Mouse (Mus musculus): ENCODE data around the gene Frat1.

Frat1 gene

GRCm38 (mm10) chr19:41829381-41830105 lies at the start of gene Frat1:
Gene Frat1, plus strand, starts transcription at chr19:41829970.
- DNase-seq (ENCODE audit: low read depth, low spot score): peak; percentile 85

GRCm38 (mm10) chr19:41786896-41787295 lies 42.9 kb upstream of the Frat1 start:
- DNase-seq (ENCODE audit: low read depth, low spot score): no peak

- DNase-seq (ENCODE audit: low read depth, low spot score): no peak
These were observed 40.4 kb upstream of the Frat1 start for GRCm38 (mm10) chr19:41789110-41789961.

- no peak for DNase-seq (ENCODE audit: low read depth, low spot score)
These were observed 38.4 kb upstream of the Frat1 start for GRCm38 (mm10) chr19:41791384-41791783.

- DNase-seq (ENCODE audit: low read depth, low spot score): no peak
These were observed 36.8 kb upstream of the Frat1 start for GRCm38 (mm10) chr19:41792934-41793486.

DNA sequence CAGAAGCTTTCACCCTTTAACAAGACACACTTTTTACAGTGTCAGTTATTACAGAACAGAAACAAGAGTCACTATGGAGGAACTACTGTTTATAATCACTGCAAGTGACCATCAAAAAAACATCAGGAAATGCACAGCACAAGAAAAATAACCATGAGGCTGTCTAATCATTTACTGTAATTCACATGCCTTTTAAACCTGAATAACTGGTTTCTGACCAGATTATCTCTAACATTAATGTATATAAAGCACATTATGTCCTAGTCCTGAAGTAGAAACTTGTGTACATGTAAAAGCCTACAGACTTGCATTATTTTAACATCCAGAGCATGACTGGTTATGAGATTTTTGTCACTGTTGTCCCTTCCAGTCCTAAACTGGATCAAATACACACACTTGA lies 35.8 kb upstream of the Frat1 start:
- DNase-seq (ENCODE audit: low read depth, low spot score): no peak

DNA sequence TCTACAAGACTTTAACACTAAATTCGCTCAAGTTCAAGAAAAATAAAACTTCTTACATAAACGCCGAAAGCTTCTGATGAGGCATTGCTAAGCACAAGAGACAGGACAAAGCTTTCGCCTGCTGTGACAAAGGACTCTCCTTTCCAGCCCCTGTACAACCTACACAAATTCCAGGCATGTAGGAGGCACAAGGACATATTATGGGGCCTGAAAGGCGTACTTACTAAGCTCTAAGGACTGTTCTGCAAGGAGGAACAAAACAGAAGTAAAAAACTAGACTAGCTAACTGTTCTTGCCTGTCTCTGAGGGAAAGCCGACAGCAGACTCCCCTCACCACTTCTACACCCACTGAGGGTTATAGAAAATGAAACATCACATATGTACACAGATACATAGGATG lies 34.9 kb upstream of the Frat1 start:
- DNase-seq (ENCODE audit: low read depth, low spot score): no peak

DNA sequence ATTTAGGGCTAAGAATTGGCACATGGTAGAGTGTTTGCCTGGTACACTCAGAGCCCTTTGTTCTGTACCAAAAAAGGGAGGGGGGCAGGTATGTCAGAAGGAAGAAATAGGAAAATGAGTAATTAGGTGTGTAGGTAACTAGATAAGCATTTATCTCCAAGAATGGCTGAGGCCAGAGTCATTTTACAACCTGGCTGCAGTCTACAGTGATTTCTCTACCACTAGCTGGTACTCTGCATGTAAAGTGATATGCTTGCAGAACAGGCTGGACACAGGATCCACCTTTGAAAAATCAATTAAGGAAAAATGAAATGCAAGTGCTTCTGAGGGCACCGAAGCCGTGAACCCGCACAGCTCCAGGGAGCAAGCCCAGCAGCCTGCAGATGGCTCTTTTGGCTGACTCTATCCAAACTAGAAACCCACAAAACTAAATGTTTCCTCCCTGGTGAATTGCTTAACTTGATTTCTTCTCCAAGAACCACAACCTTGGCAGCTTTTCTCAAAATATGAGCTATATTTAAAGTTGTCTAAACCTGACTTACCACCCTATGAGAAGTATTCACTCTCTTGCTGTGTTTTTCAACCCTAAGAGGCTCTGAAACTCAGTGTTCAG lies 33.5 kb upstream of the Frat1 start:
- no peak for DNase-seq (ENCODE audit: low read depth, low spot score)

DNA sequence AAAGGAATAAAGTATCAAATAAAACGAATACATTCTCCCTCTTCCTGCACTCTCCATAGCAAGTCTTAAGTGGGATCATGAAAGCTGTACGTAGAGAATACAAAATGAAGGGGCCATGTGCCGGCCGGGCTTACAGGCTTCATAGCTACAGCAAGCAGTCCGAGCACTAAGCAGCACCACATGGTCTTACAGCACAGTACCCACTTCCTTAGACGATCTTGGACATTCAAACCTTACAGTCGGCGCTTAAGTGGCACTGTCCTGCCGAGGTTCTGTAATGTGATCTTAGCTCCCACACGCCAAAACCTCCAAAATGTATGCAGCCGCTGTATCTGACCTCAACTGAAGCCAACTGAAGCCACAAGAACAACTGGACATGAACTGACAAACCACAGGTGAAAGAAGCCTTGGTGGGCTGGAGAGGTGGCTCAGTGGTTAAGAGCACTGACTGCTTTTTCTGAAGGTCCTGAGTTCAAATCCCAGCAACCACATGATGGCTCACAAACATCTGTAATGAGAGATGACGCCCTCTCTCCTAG lies 32.9 kb upstream of the Frat1 start:
- no peak for DNase-seq (ENCODE audit: low read depth, low spot score)

GRCm38 (mm10) chr19:41797536-41797935 lies 32.2 kb upstream of the Frat1 start:
- DNase-seq (ENCODE audit: low read depth, low spot score): no peak

DNA sequence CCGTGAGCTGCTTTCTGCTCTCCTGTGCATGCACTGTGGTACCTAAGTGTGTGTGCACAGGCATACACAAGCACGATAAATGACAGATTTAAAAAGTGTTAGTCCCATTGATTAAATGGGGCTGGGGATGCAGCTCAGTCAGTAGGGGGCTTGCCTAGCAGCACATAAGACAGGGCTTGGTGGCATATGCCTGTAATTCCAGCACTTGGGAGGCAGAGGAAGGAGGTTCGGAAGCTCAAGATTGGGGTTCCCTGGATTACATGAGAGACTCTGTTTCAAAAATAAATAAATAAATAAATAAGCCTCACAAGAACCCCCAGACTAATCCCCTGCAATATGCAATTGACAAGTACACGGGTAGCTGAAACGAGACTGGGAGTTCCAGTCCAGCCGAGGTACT lies 29.3 kb upstream of the Frat1 start:
- DNase-seq (ENCODE audit: low read depth, low spot score): no peak

DNA sequence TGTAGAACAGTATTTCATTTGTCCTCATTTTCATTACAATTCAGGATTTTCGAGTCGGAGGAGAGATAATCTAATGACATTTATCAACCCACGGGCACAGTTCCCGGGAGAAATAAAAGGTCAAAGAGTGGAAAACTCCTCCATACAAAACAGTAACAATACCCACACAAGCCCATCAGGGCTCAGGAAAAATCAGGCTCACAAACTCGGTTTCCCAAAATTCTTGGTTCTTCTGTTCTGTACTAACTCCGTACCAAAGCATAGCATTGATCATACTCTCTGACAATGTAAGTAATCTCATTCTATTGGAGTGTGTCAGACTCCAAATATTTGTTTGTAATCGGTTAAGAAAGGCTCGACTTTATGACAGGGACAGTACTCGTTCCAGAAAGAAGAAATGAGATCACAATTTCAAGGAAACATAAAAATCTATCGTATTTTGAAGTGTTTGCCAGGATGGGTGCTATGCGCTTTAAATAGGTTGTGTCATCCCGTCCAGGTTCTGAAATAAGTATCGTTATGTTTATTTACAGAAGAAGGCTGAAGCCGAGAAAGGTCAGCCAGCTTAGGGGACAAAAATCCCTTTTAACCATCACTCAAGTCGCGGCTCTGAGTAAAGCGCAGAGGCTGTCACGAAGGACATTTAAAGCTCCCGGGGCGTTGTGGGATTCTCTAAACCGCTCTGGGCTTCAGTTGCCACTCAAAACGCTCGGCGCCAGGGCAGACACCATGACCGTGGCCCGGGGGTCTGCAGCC lies 28.6 kb upstream of the Frat1 start:
- no peak for DNase-seq (ENCODE audit: low read depth, low spot score)

GRCm38 (mm10) chr19:41801742-41802369 lies 27.9 kb upstream of the Frat1 start, which contains the start of gene Arhgap19:
Gene Arhgap19, minus strand, starts transcription at chr19:41802047.
- DNase-seq (ENCODE audit: low read depth, low spot score): peak; percentile 95

DNA sequence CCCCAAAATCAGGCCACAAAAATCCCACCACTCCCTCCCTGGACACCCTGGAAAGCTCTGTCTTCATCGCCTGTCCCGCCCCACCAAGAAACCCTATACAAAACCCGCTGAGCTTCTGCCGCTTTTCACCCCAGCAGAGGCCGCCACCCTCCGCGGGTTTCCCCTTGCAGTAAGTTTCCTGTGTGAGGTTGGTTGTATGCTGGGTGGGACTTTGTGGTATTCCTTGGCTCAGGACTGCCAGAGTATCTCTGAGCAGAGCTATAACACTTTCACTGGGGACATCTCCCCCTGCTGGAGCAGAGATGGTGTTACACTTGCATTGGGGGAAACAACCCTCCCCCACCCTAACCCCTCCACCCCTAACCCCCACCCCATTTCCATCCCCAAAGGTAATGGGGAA lies 26.4 kb upstream of the Frat1 start:
- DNase-seq (ENCODE audit: low read depth, low spot score): no peak

GRCm38 (mm10) chr19:41805831-41806230 lies 23.9 kb upstream of the Frat1 start:
- no peak for DNase-seq (ENCODE audit: low read depth, low spot score)

GRCm38 (mm10) chr19:41807497-41807896 lies 22.3 kb upstream of the Frat1 start:
- DNase-seq (ENCODE audit: low read depth, low spot score): no peak

GRCm38 (mm10) chr19:41808104-41808634 lies 21.6 kb upstream of the Frat1 start:
- DNase-seq (ENCODE audit: low read depth, low spot score): no peak

- no peak for DNase-seq (ENCODE audit: low read depth, low spot score)
These were observed 19.7 kb upstream of the Frat1 start for GRCm38 (mm10) chr19:41810074-41810473.

- DNase-seq (ENCODE audit: low read depth, low spot score): no peak
These were observed 17.2 kb upstream of the Frat1 start for GRCm38 (mm10) chr19:41812525-41812924.

GRCm38 (mm10) chr19:41813374-41813773 lies 16.4 kb upstream of the Frat1 start:
- DNase-seq (ENCODE audit: low read depth, low spot score): no peak

All from mesoderm, embryonic 11.5 days (tissue).